Mouse (Mus musculus) MEL (cell line): Measurements from ENCODE around the gene Gm26620.

Source experiments
- CTCF ChIP-seq, 3 experiments: IDR thresholded peaks in 2 of 3; conservative IDR thresholded peaks in 1 of 3; 2 replicates each; pipeline ENCODE4 v1.5.1; 2011 to 2012; ENCODE audit warnings: low read length in 3 of 3, low read depth in 2 of 3, mild to moderate bottlenecking in 2 of 3, improper control_type of control experiment in 1 of 3, inconsistent platforms in 1 of 3, mixed read lengths in 1 of 3, moderate library complexity in 1 of 3; ENCODE audit not compliant: control insufficient read depth in 1 of 3, insufficient read depth in 1 of 3, poor library complexity in 1 of 3, severe bottlenecking in 1 of 3
- E2F4 ChIP-seq: IDR thresholded peaks from 2 replicates; pipeline ENCODE4 v1.6.1; 2011; ENCODE audit warnings: low read depth, low read length, improper control_type of control experiment, borderline replicate concordance
- ZNF384 ChIP-seq: IDR thresholded peaks from 2 replicates; pipeline ENCODE4 v1.6.1; 2012; ENCODE audit warnings: low read depth, mild to moderate bottlenecking, inconsistent platforms, low read length, improper control_type of control experiment

DNA sequence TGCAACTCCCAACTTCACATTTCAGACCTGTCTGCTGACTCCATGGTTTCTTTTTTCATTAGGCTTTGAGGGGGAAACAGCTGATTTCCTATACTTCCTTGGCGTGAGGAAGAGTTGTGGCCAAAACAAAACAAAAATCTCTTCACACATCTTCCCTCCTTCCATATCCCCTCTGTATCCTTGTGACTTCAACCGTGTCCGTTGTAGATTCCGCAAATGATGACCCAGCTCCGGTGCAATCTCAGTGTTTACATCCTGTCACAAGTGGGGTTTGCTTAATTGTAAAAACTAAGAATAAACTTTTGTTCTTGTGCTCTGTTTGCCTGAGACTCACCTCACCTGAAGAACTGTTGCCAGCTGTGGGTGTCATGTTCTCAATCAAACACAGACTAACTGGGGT, 18.6 kb downstream of the Gm26620 start:
- no peak for TF ChIP-seq CTCF (IDR thresholded peaks at IDR 0.05 in 2 of 3, conservative IDR thresholded peaks at IDR 0.05 in 1 of 3; ENCODE audit: control insufficient read depth in 1 of 3, insufficient read depth in 1 of 3, low read depth in 2 of 3, low read length in 3 of 3, poor library complexity in 1 of 3, severe bottlenecking in 1 of 3)
- no peak for TF ChIP-seq ZNF384
- TF ChIP-seq E2F4 = no peak
